Mouse (Mus musculus) CD8-positive naive resting alpha-beta T cell, adult 2 months (primary cell): ENCODE measurements around the gene Stum.
A peak's percentile ranks its signal among the peaks of the same experiment; 100 is the strongest.
"Not testable (repeated sequence)": the region's sequence is repeated elsewhere in the genome, so short reads cannot be mapped to it uniquely, and the experiment has no call there.

Source experiments
- DNase-seq, 2 experiments: peaks; one replicate each; pipeline ENCODE4 v3.0.0; 2022; ENCODE audit warnings: low read depth in 2 of 2, low spot score in 2 of 2

Gene Stum

DNA sequence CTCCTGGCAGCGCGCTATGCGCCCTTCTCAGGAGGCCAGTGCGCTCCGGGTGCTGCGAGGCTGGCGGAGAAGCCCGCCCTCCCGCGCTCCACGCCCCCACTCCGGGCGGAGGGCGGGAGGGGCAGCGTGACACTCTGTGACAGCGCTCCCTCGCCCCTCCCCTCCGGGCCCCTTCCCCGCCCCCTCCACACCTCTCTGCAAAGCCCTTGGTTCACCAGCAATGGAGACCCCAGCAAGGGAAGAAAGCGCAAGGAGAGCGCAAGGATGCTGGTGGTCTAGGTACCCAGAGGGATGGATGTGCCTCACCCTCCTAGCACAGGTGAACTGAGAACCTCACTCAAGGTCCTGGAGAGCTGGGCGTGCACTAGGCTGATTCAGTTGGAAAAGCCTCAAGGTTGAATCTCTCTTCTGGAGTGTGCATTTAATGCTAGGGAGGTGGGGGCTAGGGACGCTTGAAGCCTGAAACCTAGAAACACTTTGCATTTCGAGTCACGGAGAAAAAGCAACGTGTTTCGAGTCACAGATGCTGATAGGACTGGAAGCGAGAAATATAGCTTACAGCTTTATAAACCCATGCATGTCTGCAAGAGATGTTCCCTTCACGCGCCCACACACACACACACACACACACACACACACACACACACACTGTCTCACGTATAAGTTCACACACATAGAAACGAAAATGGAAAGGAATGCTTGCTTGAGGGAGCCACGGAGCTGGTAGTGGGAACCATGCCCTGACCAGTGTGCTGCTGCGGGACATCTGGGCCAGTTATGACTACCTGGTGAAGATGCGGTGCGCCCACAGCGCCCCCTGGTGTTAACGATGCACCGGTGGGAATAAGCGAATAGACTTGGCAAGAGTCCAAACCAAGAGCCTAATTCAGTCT is at the start of gene Stum:
Stum (minus strand) TSS at position 106 of the 893 bp plus-strand sequence.
- DNase-seq = peak; percentile 59 to 71

DNA sequence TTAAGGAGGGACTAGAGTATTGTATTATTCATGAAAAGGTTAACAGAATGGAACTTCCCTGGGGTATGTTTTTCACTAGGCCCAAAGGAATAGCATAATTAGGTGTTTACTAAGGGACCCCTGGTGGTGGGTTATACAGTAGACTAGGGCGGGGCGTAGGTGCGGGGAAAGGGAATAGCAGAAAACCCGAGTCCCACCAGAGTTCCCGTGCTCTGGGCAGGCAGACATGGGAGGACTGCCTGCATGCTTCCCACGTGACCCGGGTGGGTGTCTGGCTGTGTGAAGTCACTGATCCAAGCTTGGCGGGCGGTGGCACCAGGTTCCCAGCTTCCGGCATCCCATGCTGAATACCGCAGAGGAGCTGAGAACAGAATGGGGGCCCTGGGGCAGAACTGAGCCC is 49.4 kb upstream of the Stum start:
- DNase-seq = no peak

DNA sequence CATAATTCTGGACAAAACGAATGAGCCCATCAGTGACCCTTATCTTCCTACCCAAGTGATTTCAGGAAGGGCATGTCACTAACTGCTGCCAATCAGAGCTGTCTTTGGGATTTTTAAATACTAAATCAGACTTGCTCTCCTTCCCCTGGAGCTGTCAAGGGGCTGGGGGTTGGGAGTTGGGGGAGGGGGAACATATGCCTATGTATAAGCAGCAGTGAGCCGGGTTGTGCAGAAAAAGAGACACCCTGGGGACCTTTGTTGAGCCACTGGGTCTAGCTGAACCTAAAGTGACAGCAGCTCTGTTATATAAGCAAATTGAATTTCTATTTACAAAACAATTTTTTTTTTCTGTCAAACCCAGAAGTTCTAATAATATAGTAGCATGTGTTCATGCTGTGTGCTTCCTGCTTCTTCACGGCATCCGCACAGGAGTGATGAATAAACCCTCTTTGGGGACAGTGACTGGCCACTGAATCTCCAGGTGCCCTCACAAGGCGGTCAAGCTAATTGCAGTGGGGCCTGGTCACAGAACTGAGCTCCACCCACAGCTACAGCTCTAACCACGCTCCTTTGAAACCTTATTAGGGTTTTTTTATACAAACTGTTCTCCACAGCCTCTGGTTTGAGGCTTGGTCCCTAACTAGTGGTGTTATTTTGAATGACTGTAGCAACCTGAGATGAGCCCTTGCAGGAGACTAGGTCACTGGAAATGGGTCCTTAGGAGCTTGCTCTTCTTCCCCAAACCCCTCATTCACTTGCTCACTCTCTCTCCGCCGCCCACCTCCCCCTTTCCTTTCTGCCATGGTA is 47.4 kb upstream of the Stum start:
- DNase-seq = no peak

DNA sequence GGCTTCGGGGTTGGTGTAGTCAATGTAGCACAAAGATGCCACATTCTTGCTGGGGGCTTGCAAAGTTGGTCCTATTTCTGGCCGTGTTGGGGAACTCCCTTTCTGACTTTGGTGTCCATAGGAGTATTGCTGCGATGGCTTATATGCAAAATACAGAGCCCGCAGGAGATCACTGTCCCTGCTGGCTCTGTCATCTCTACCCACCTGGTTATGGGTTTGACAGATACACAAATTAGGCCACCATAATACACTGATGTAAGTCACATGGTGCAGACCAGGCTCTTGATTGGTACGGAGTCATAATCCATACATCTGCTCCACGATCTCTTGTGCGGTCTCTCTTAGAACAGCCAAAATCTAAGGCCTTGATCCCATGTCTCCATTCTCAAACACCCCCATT is 46.5 kb upstream of the Stum start:
- DNase-seq = no peak

DNA sequence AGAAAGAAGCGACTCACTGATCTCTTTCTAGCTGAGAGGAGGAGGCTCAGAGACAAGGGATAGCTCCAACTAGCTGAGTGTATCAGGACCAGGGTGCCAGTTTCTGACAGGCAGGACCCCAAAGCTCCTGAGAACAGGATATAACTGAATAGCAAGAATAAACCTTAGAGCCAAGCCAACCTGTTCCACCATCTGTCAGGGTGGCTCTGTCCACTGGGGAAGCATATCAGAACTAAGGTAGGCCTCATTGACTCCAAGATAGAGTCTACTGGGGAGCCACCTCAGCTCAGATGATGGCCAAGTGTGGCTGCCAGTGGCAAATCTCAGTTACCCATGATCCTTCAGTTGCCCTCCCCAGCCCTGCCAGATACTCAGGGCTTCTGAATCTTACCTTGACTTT is 42.0 kb upstream of the Stum start:
- DNase-seq = no peak

DNA sequence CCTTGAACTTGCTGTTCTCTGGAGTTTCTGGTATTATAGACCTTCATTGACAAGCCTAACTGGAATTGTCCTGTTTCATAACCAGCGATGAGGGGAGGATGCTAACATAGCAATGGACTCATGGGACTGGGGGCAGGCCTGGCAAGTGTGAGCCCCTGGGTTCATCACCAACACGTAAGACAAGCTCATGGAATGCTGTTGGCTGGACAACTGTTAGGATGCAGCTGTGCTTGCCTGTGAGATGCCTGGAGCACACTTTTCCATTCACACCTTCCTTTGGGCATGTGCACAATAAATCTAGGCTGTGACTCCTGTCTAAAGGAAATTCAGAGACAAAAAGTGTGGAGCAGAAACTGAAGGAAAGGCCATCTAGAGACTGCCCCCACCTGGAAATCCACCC is 40.0 kb upstream of the Stum start:
- no peak for DNase-seq

DNA sequence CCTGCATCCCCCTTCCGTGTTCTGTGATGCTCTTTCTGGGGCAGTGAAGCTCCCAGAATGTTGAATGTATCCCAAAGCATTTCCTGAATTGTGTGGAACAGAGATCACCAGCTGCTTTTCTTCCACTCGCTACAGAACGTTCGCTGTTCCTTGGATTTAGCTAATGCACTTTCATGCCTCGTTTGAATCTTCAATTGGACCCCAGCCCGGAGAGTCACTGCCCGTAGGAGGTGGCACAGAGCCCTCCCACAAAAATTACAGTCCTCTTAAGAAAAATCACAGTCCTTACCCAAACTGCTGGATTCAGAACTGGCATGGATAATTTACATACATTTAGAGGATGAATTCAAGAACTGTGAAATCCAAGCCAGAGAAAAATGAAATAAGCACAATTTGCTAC is 36.9 kb upstream of the Stum start:
- DNase-seq = no peak

DNA sequence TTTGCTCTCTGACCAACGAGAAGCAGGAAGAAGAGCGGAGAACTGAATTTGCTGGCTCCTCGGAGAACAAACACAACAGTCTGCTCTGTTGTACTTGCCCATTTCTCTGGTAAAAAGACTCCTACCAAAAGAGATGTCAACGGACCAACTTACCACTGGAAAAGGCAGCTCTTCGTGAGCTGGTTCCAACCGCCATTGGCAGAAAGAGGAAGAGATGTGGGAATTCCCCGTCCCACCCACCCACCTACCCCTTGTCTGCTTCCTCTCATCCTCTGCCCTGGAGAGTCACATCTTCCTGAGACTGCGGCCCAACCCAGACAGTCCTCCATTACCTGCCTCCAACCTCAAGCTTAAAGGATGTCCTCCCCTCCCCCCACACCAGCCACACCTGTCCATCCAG is 36.2 kb upstream of the Stum start:
- no peak for DNase-seq

GRCm38 (mm10) chr1:180518899-180519298 is 35.6 kb upstream of the Stum start:
- not testable (repeated sequence) for DNase-seq

- DNase-seq = no peak
These were observed 35.1 kb upstream of the Stum start for GRCm38 (mm10) chr1:180518412-180518811.

DNA sequence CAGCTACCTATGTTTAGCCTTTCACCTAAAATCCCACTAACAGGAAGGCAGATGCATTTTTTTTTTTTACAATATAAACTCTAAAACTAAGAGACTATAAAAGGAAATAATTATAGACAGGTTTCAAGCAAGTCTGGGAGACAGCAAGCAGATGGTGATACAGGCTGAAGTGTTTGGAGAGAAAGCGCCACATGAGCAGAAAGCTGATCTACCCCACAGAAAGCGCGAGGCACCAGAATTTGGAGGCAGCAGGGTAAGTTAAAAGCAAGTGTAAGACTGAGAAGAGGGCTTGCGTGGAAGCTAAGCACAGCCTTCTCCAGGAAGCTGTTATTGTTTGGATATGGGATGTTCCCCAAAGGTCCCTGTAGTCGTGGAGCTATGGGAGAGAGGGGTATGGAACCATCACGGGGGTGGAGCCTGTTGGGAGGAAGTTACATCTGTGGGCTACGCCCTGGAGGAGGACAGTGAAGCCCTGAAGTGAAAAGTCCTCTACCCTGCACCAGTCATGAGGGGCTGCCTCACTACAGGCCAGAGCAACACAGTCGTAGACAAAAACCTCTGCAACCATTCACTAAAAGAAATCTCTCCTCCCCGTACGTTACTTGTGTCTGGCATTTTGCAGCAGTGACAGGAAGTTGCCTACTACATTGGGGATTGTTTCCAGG is 34.2 kb upstream of the Stum start:
- DNase-seq = no peak

DNA sequence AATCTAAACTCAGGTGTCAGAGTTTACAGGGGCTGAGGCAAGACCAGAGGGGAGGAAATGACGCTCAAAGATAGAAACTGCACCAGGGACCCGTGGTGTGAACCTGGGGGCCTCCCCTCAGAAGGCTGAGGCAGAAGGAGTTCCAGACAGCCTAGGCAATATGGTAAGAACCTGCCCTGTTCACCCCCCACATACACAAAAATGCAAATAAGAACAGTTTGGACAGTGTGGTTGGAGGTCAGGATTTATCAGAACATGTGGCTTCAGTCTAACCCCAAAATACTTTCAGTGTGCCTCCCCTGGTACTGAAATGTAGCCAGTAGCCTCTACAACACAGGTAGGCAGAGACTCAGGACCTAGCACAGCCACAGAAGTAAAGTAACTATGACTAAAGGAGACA is 30.8 kb upstream of the Stum start:
- DNase-seq = no peak

DNA sequence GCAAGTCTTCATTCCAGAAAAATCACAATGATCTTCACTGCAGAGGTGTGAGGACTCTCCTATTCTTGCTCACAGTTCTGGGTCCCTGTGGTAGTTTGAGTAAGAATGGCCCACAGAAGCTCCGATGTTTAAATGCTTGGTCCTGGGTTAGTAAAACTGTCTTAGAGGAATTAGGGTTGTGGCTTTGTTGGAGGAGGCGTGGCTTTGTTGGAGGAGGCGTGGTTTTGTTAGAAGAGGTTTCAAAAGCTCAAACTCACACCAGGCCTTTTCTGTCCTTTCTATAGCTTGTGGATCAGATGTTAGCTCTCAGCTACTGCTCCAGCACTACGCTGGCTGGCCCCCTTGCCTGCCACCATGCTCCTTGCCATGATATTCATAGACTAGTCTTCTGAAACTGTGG is 27.6 kb upstream of the Stum start:
- no peak for DNase-seq

- no peak for DNase-seq
These were observed 27.1 kb upstream of the Stum start for GRCm38 (mm10) chr1:180510442-180510841.

DNA sequence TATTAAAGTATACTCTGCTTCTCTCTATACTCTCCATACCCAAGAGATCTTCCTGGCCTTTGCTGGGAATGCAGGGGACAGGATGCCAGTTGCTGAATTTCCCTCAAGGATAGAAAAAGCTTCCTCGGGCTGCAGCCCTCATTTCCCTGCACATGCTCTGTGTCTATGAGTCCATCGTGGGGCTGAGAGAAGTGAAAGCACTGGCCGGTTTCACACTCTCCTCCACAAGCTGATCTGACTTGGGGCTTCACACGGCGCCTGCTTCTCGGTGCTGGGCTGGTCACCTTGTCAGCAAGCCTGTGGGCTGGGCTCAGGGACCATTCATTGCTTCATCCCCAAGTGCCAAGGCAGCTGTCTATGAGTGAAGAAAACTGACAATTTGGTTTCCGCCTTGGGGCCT is 25.4 kb upstream of the Stum start:
- no peak for DNase-seq

DNA sequence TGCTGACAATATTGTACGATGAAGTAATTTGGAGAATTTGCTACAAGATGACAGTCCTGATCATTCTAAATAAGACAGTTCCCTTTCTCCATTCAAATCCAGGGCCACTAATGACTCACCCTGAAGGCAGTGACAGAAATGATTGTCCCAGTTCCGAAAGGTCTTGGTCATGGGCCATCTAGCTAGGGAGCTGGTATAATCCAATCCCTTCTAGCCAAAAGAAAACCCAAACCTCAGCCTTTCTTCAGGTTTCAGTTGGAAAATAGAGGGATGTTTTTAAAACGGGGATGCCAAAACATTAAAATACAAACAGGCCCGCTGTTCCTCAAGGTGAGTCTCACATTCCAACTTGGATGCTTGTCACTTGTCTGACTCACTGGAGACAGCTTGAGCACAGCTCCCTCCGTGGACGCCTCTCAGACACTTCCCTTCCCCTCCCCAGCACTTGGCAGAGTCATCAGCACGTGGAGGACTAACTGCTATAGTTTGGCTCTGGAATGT is 24.0 kb upstream of the Stum start:
- DNase-seq = no peak

DNA sequence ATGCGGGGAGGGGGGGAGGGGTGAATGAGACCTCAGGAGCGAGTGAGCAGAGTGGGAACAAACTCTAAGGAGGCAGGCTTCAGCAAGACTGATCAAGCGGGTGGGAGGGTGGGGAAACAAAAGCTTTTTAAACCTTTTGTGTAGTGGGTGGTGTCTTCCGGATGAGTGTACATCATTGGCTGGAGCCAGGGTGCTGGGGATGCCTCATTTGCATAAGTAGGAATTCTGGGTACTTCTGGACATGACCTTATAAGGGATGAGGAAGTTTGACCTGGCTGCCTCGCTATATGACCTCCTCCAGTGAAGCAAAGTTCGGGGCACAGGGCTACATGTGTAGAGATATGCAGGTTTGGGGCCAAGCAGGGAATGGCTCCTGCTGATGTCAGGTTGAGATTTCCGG is 23.0 kb upstream of the Stum start:
- DNase-seq = no peak

GRCm38 (mm10) chr1:180504899-180505298 is 21.6 kb upstream of the Stum start:
- DNase-seq = no peak

DNA sequence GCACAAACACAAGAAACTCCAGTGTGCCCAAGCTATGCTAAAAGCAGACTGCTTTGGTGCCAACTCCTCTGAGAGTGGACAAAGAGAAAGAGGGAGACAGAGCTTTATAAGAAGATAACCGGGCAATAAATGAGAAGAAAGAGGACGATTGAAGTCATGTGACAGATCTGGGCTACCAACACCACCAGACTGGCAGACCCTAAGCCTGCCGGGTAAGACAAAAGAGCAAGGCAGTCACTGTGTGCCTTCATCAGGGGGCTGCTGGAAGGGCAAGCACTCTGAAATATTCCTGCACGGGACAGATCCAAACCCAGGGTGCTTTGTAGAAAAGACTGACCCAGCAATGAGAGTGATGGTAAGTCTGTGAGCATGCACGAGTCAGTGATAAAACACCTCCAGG is 20.2 kb upstream of the Stum start:
- DNase-seq = no peak

DNA sequence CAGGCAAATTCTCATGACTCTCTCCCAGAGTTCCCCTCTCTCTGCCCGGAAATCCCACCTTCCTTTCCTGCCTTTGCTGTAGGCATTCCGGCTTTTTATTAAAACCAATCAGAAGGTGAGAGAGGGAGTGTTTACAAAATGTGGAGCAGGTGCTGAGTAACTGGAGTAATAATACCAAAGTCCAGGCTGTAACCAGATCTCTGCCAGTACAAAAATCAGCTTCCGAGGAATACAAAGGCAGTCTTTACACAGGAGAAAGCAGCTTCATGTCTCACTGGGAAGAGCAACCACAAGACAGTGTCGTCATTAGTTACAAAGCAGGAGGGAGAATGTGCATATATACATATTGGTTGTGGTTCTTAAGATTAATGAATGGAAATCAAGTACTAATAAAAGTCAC is 19.3 kb upstream of the Stum start:
- DNase-seq = no peak

DNA sequence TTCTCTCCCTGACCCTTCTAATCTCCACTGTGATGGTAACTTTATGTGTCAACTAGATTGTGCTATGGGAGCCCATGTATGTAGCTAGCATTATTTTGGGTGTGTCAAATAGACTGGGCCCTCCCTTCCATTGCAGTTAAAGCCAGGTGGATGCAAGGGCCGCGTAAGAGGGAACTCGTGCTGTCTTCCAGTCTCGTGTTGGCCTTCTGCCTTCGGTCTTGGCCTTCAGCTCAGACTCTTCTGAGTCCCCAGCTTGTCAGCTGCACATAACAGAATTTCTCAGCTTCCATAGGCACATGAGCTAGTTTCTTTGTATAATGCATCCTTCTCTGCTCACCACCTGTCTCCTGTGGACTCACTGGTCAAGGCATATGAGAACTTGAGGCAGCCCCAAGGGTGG is 17.3 kb upstream of the Stum start:
- no peak for DNase-seq

DNA sequence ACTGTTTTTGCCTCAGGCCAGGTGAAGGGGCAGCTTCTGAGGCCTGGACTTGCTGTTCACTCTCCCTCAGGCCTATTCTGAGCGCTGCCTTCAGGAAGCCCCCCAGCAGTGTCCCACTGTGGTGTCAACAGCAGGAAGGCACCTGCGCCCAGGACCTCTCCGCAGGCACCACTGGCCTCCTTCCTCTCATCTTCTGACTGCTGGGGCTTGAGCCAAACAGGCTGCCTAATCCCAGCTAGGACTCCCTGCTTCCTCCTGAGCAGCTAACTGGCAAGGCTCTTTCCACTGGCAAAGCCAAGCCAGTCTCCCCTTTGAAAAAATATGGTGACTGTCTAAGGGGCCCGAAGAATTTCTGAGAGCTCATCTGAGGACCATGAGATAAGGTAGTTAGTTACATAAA is 16.9 kb upstream of the Stum start:
- no peak for DNase-seq
